Mouse (Mus musculus): Measurements from ENCODE around the gene Slk. TPM values are rescaled to one million over a fixed set of nuclear protein-coding genes. Genes with fewer than 3 reads are reported as not detected.

Gene Slk
- total and polyA plus RNA-seq, 3 experiments: 21.1 to 33.6 (median 25.5) TPM

GRCm38 (mm10) chr19:47563715-47564114 is 15.8 kb upstream of the Slk start:
- H3K27ac ChIP-seq (ENCODE audit: insufficient read depth, low read depth): no peak overlapping the region
- no peak overlapping the region for H3K4me2 ChIP-seq (ENCODE audit: insufficient read depth, low read depth, poor library complexity, severe bottlenecking)
- H3K9me3 ChIP-seq (replicated peaks; ENCODE audit: low read length): peaks cover 11% of the 10 kb centered on the region
- in situ Hi-C loops (cut with MboI; ENCODE audit: low pct_ligation_motif_present, low pct_unique_long_range_greater_than_20kb, low sequenced_read_pairs): no loop called here
- no peaks in the 10 kb centered on the region for H3K79me2 ChIP-seq (replicated peaks; ENCODE audit: control insufficient read depth, extremely low read depth, insufficient read depth, poor library complexity, severe bottlenecking)
- dilution Hi-C loops (cut with MboI; ENCODE audit: extremely low pct_ligation_motif_present, extremely low pct_unique_long_range_greater_than_20kb, low sequenced_read_pairs): no loop called here
- no peak for DNase-seq (ENCODE audit: extremely low read depth)
- H3K27me3 ChIP-seq (replicated peaks): peaks cover 2% of the 10 kb centered on the region
- H3K4me3 ChIP-seq (replicated peaks in 1 of 3; ENCODE audit: low read depth in 2 of 3, low read length in 2 of 3, poor library complexity in 1 of 3): no peak overlapping the region
- no peak for TF ChIP-seq SIN3A (IDR thresholded peaks at IDR 0.05; ENCODE audit: low read length)
- no peak for TF ChIP-seq UBTF (IDR thresholded peaks at IDR 0.05; ENCODE audit: low read depth, low read length)
- no peak for TF ChIP-seq USF1 (IDR thresholded peaks at IDR 0.05; ENCODE audit: low read depth, low read length)
- TF ChIP-seq MAX (IDR thresholded peaks at IDR 0.05; ENCODE audit: low read length): no peak
- no peak for TF ChIP-seq TCF12 (IDR thresholded peaks at IDR 0.05; ENCODE audit: low read depth, low read length)
- no peak for TF ChIP-seq KAT2A (IDR thresholded peaks at IDR 0.05; ENCODE audit: insufficient replicate concordance, low read length)
- TF ChIP-seq ETS1 (conservative IDR thresholded peaks at IDR 0.05; ENCODE audit: low read depth, low read length): no peak
- no peak for TF ChIP-seq JUN (IDR thresholded peaks at IDR 0.05; ENCODE audit: insufficient read depth, low read depth, low read length)
- no peak for TF ChIP-seq MXI1 (IDR thresholded peaks at IDR 0.05; ENCODE audit: low read depth, low read length)
- TF ChIP-seq ZC3H11A (IDR thresholded peaks at IDR 0.05; ENCODE audit: low read depth, low read length): no peak
- TF ChIP-seq ZNF384 (IDR thresholded peaks at IDR 0.05; ENCODE audit: low read depth, low read length): no peak
- TF ChIP-seq USF2 (conservative IDR thresholded peaks at IDR 0.05; ENCODE audit: low read depth, low read length): no peak
- TF ChIP-seq CTCF (conservative IDR thresholded peaks at IDR 0.05 in 1 of 2, IDR thresholded peaks at IDR 0.05 in 1 of 2; ENCODE audit: low read depth in 2 of 2, low read length in 2 of 2): no peak
- no peak for TF ChIP-seq MAFK (IDR thresholded peaks at IDR 0.05; ENCODE audit: insufficient replicate concordance, low read length)
- no peak for TF ChIP-seq SMC3 (IDR thresholded peaks at IDR 0.05; ENCODE audit: low read depth, low read length)
- no peak for TF ChIP-seq CHD2 (IDR thresholded peaks at IDR 0.05; ENCODE audit: low read length)
- no peak for TF ChIP-seq BHLHE40 (IDR thresholded peaks at IDR 0.05; ENCODE audit: low read depth, low read length)
- H3K9ac ChIP-seq (ENCODE audit: insufficient read depth, low read depth): no peak overlapping the region
- H3K36me3 ChIP-seq (replicated peaks in 1 of 2; ENCODE audit: control insufficient read depth in 1 of 2, insufficient read depth in 1 of 2, low read length in 1 of 2): no peaks in the 10 kb centered on the region
- H3K4me1 ChIP-seq (ENCODE audit: control insufficient read depth in 1 of 2, insufficient read depth in 2 of 2): no peaks in the 10 kb centered on the region

GRCm38 (mm10) chr19:47565031-47565654 is 14.3 kb upstream of the Slk start:
- H3K9ac ChIP-seq (ENCODE audit: insufficient read depth, low read depth): no peak overlapping the region

More at GRCm38 (mm10) chr19:47565031-47565654, 14.3 kb upstream of the Slk start:
- no peak overlapping the region for H3K4me3 ChIP-seq (replicated peaks in 1 of 3; ENCODE audit: low read depth in 2 of 3, low read length in 2 of 3, poor library complexity in 1 of 3)
- no peak for DNase-seq (ENCODE audit: extremely low read depth)
- dilution Hi-C loops (cut with MboI; ENCODE audit: extremely low pct_ligation_motif_present, extremely low pct_unique_long_range_greater_than_20kb, low sequenced_read_pairs): no loop called here
- H3K4me1 ChIP-seq (ENCODE audit: control insufficient read depth in 1 of 2, insufficient read depth in 2 of 2): no peaks in the 10 kb centered on the region
- no peaks in the 10 kb centered on the region for H3K9me3 ChIP-seq (replicated peaks; ENCODE audit: low read length)
- peaks cover 2% of the 10 kb centered on the region for H3K27me3 ChIP-seq (replicated peaks)
- TF ChIP-seq PAX5 (IDR thresholded peaks at IDR 0.05; ENCODE audit: low read length) (no peak), JUN (IDR thresholded peaks at IDR 0.05; ENCODE audit: insufficient read depth, low read depth, low read length) (no peak), NRF1 (IDR thresholded peaks at IDR 0.05; ENCODE audit: low read depth, low read length) (no peak), MAX (IDR thresholded peaks at IDR 0.05; ENCODE audit: low read length) (no peak), RCOR1 (conservative IDR thresholded peaks at IDR 0.05; ENCODE audit: low read depth, low read length) (no peak), USF1 (IDR thresholded peaks at IDR 0.05; ENCODE audit: low read depth, low read length) (no peak), CHD2 (IDR thresholded peaks at IDR 0.05; ENCODE audit: low read length) (no peak), SIN3A (IDR thresholded peaks at IDR 0.05; ENCODE audit: low read length) (no peak), E2F4 (IDR thresholded peaks at IDR 0.05; ENCODE audit: insufficient replicate concordance, low read depth, low read length) (no peak), TCF12 (IDR thresholded peaks at IDR 0.05; ENCODE audit: low read depth, low read length) (no peak), JUND (conservative IDR thresholded peaks at IDR 0.05; ENCODE audit: low read depth, low read length) (no peak), CTCF (conservative IDR thresholded peaks at IDR 0.05 in 1 of 2, IDR thresholded peaks at IDR 0.05 in 1 of 2; ENCODE audit: low read depth in 2 of 2, low read length in 2 of 2) (no peak), ETS1 (conservative IDR thresholded peaks at IDR 0.05; ENCODE audit: low read depth, low read length) (no peak), ZNF384 (IDR thresholded peaks at IDR 0.05; ENCODE audit: low read depth, low read length) (no peak), IRF4 (IDR thresholded peaks at IDR 0.05; ENCODE audit: low read depth, low read length) (no peak), HCFC1 (IDR thresholded peaks at IDR 0.05; ENCODE audit: low read depth, low read length) (no peak), USF2 (conservative IDR thresholded peaks at IDR 0.05; ENCODE audit: low read depth, low read length) (no peak)
- H3K27ac ChIP-seq (ENCODE audit: insufficient read depth, low read depth): no peak overlapping the region
- H3K36me3 ChIP-seq (replicated peaks in 1 of 2; ENCODE audit: control insufficient read depth in 1 of 2, insufficient read depth in 1 of 2, low read length in 1 of 2): no peaks in the 10 kb centered on the region
- H3K79me2 ChIP-seq (replicated peaks; ENCODE audit: control insufficient read depth, extremely low read depth, insufficient read depth, poor library complexity, severe bottlenecking): no peaks in the 10 kb centered on the region
- no peak overlapping the region for H3K4me2 ChIP-seq (ENCODE audit: insufficient read depth, low read depth, poor library complexity, severe bottlenecking)
- in situ Hi-C loops (cut with MboI; ENCODE audit: low pct_ligation_motif_present, low pct_unique_long_range_greater_than_20kb, low sequenced_read_pairs): no loop called here

Measured in CH12.LX (cell line).